Mouse (Mus musculus) lung, adult 2 months (tissue): ENCODE results near the gene Rbm5.

Experiments used
- CTCF ChIP-seq: fragments of 200-500 bp; IDR thresholded peaks from 2 replicates; pipeline ENCODE4 v1.5.1; 2011; ENCODE audit warnings: mild to moderate bottlenecking, low read length, control low read depth; ENCODE audit not compliant: insufficient read depth
- POLR2A ChIP-seq: fragments of 200-500 bp; IDR thresholded peaks from 2 replicates; pipeline ENCODE4 v1.6.1; 2011; ENCODE audit warnings: low read depth, mild to moderate bottlenecking, control low read depth, low read length, borderline replicate concordance; ENCODE audit errors: extremely low read depth

- TF ChIP-seq CTCF = no peak
- TF ChIP-seq POLR2A = no peak
Measured at GRCm38 (mm10) chr9:107750378-107750777, 20.4 kb downstream of the Rbm5 start.
